Mouse (Mus musculus) C2C12 (cell line): Measurements from ENCODE around the gene Saysd1. TPM values are rescaled to one million over a fixed set of nuclear protein-coding genes. Genes with fewer than 3 reads are reported as not detected.
A peak's percentile ranks its signal among the peaks of the same experiment; 100 is the strongest.

Experiments
- H3K27me3 ChIP-seq: one replicate; pipeline ENCODE4 v1.6.1; 2011; ENCODE audit not compliant: control insufficient read depth, insufficient read depth, insufficient read length
- H3K36me3 ChIP-seq: one replicate; pipeline ENCODE4 v1.6.1; 2011; ENCODE audit not compliant: control insufficient read depth, insufficient read depth
- H3K4me3 ChIP-seq: one replicate; pipeline ENCODE4 v1.5.1; 2011; ENCODE audit warnings: mild to moderate bottlenecking, control low read depth; ENCODE audit not compliant: poor library complexity, insufficient read depth, severe bottlenecking
- H3K79me2 ChIP-seq: one replicate; pipeline ENCODE4 v1.6.1; 2011; ENCODE audit not compliant: control insufficient read depth, insufficient read depth
- H3K79me3 ChIP-seq: one replicate; pipeline ENCODE4 v1.6.1; 2011; ENCODE audit warnings: low read depth, control low read depth
- H3ac ChIP-seq: one replicate; pipeline ENCODE3; 2011; ENCODE audit warnings: low read depth; ENCODE audit not compliant: control insufficient read depth, insufficient read length
- CEBPB ChIP-seq: IDR thresholded peaks from one replicate; pipeline ENCODE4 v1.6.1; 2011; ENCODE audit warnings: low read depth, mild to moderate bottlenecking, control low read depth, moderate library complexity
- CTCF ChIP-seq: IDR thresholded peaks from one replicate; pipeline ENCODE4 v1.5.1; 2011; ENCODE audit not compliant: control insufficient read depth, insufficient read depth, insufficient read length
- FOSL1 ChIP-seq: IDR thresholded peaks from one replicate; pipeline ENCODE4 v1.8.0; 2011; ENCODE audit warnings: mild to moderate bottlenecking, low read length; ENCODE audit not compliant: poor library complexity, insufficient read depth, severe bottlenecking
- MAX ChIP-seq: IDR thresholded peaks from one replicate; pipeline ENCODE4 v1.6.1; 2011; ENCODE audit warnings: mild to moderate bottlenecking, control low read depth
- MYOD1 ChIP-seq: IDR thresholded peaks from one replicate; pipeline ENCODE4 v1.6.1; 2011; ENCODE audit warnings: low read depth; ENCODE audit not compliant: control insufficient read depth, insufficient read length
- MYOG ChIP-seq: IDR thresholded peaks from one replicate; pipeline ENCODE4 v1.6.1; 2011; ENCODE audit not compliant: control insufficient read depth, insufficient read length; ENCODE audit errors: extremely low read depth
- USF1 ChIP-seq: IDR thresholded peaks from one replicate; pipeline ENCODE4 v1.6.1; 2011; ENCODE audit warnings: low read depth, mild to moderate bottlenecking, control low read depth, moderate library complexity
- polyA plus RNA-seq: library from polyadenylated mRNA; unstranded; fragments of >200 nt; fragmentation: generic; extraction: Trizol; gene quantifications from one replicate; pipeline ENCODE4 v1.2.1, GENCODE M21; 2012; ENCODE audit warnings: missing spikeins

Gene Saysd1
- polyA plus RNA-seq, 1 experiment: 8.0 TPM

GRCm38 (mm10) chr14:20180304-20180703 is 42.0 kb upstream of the Saysd1 start:
- Histone ChIP-seq H3K36me3 (peaks cover 9% of the 10 kb centered on the region), H3K79me3 (peaks cover 55% of the 10 kb centered on the region), H3K79me2 (peaks cover 62% of the 10 kb centered on the region), H3ac (peak overlapping the region; percentile 75), H3K27me3 (no peaks in the 10 kb centered on the region), H3K4me3 (peak overlapping the region; percentile 69)
- TF ChIP-seq USF1: no peak
- no peak for TF ChIP-seq MAX
- no peak for TF ChIP-seq CTCF
- TF ChIP-seq MYOG: no peak
- no peak for TF ChIP-seq FOSL1
- TF ChIP-seq MYOD1: no peak

- H3K27me3 ChIP-seq: no peaks in the 10 kb centered on the region
- H3ac ChIP-seq: peak overlapping the region; percentile 30
- H3K79me3 ChIP-seq: peaks cover 60% of the 10 kb centered on the region
- peaks cover 66% of the 10 kb centered on the region for H3K79me2 ChIP-seq
- H3K4me3 ChIP-seq: peak overlapping the region; percentile 69
- TF ChIP-seq CEBPB (no peak), FOSL1 (no peak), MAX (no peak), USF1 (no peak), MYOD1 (no peak), CTCF (no peak), MYOG (no peak)
- peaks cover 11% of the 10 kb centered on the region for H3K36me3 ChIP-seq
Observed at GRCm38 (mm10) chr14:20179731-20180280, 41.5 kb upstream of the Saysd1 start.

- no peak overlapping the region for H3K4me3 ChIP-seq
- peaks cover 11% of the 10 kb centered on the region for H3K36me3 ChIP-seq
- TF ChIP-seq MAX (no peak), CTCF (no peak), MYOG (no peak), USF1 (no peak), FOSL1 (no peak), CEBPB (no peak), MYOD1 (no peak)
- peaks cover 74% of the 10 kb centered on the region for H3K79me2 ChIP-seq
- peaks cover 64% of the 10 kb centered on the region for H3K79me3 ChIP-seq
- H3ac ChIP-seq: no peak overlapping the region
- H3K27me3 ChIP-seq: no peaks in the 10 kb centered on the region
Observed at GRCm38 (mm10) chr14:20179080-20179479, 40.7 kb upstream of the Saysd1 start.

GRCm38 (mm10) chr14:20178593-20178992 is 40.3 kb upstream of the Saysd1 start:
- no peak for TF ChIP-seq CEBPB
- TF ChIP-seq FOSL1: no peak
- no peak for TF ChIP-seq CTCF
- no peak for TF ChIP-seq MAX
- TF ChIP-seq USF1: no peak
- TF ChIP-seq MYOG: no peak
- no peak for TF ChIP-seq MYOD1
- Histone ChIP-seq H3K36me3 (peaks cover 11% of the 10 kb centered on the region), H3ac (no peak overlapping the region), H3K79me2 (peaks cover 79% of the 10 kb centered on the region), H3K27me3 (no peaks in the 10 kb centered on the region), H3K4me3 (no peak overlapping the region), H3K79me3 (peaks cover 68% of the 10 kb centered on the region)

GRCm38 (mm10) chr14:20177494-20178123 is 39.3 kb upstream of the Saysd1 start:
- no peak overlapping the region for H3K4me3 ChIP-seq

GRCm38 (mm10) chr14:20175705-20176104 is 37.4 kb upstream of the Saysd1 start:
- Histone ChIP-seq H3K27me3 (no peaks in the 10 kb centered on the region), H3K36me3 (peaks cover 18% of the 10 kb centered on the region), H3K79me2 (peaks cover 100% of the 10 kb centered on the region), H3ac (no peak overlapping the region), H3K79me3 (peaks cover 79% of the 10 kb centered on the region), H3K4me3 (no peak overlapping the region)
- TF ChIP-seq FOSL1 (no peak), MYOD1 (no peak), MAX (no peak), MYOG (no peak), CTCF (no peak), USF1 (no peak), CEBPB (no peak)

More at GRCm38 (mm10) chr14:20177494-20178123, 39.3 kb upstream of the Saysd1 start:
- TF ChIP-seq USF1 (no peak), MAX (no peak), MYOD1 (no peak), MYOG (no peak), FOSL1 (no peak), CTCF (no peak), CEBPB (no peak)
- Histone ChIP-seq H3K36me3 (peaks cover 14% of the 10 kb centered on the region), H3ac (no peak overlapping the region), H3K27me3 (no peaks in the 10 kb centered on the region), H3K79me3 (peaks cover 75% of the 10 kb centered on the region), H3K79me2 (peaks cover 88% of the 10 kb centered on the region)
